Mouse (Mus musculus) inflammation-experienced regulatory T-cells, adult 16 weeks (primary cell): ENCODE measurements around the gene Fam81a. TPM values are rescaled to one million over a fixed set of nuclear protein-coding genes. Genes with fewer than 3 reads are reported as not detected.

Source experiments
- polyA plus RNA-seq: library from polyadenylated mRNA; unstranded; fragments of 100-300 nt; shearing (Covaris generic); gene quantifications from one replicate; pipeline ENCODE4 v1.2.1, GENCODE M21; 2017

Gene Fam81a
- polyA plus RNA-seq: 0.28 TPM

DNA sequence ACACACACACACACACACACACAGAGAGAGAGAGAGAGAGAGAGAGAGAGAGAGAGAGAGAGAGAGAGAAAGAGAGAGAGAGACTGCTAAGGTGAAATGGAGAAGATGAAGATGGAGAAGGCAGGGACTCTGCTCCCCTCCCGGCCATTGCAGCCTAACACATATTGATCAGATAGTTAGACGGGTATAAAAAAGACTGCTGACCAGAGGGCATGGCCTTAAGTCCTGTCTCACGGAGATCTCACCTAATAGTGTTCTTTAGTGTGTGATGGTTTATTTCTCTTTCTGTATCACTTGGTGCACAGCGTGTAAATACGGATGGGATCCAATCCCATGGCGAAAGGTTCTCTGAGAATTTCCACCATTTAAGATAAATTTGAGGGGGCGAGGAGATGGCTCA is at the start of gene Fam81a:
Fam81a (minus strand) TSS at position 101 of the 400 bp plus-strand sequence.

Other genes starting within 250 kb of the Fam81a start
- gene Bnip2, start 153.1 kb downstream of the Fam81a start, polyA plus RNA-seq: 149 TPM
- gene Gtf2a2, start 130.0 kb downstream of the Fam81a start, polyA plus RNA-seq: 163 TPM
- gene Gcnt3, start 104.5 kb downstream of the Fam81a start, polyA plus RNA-seq: not detected
- 102 TPM for gene Myo1e, start 64.8 kb upstream of the Fam81a start, polyA plus RNA-seq